Mouse (Mus musculus): ENCODE data around the gene Ccr1l1.

Gene Ccr1l1

DNA sequence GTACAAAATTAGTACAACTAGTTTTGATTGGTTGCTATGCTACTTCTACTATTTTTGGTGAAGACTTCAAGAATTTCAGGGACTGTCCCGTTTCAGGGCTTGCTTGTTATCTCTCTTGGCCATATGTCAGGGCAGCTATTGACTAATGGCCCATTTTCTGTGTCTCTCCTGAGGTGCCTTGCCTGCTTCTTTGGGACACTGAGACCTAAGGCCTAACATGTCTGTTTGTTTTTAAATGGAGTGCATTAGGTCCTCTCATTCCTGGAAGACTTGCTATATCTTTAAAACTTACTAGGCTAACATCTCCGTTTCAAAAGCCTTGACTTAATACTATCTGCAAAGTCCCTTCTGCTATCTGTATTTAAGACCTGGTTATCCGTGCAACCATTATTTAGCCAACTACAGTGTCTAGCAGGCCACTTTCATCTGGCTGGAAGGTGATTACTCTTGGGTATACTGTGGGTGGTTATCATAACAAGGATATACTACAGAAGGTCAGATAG is 20.2 kb downstream of the Ccr1l1 start:
- no peak for DNase-seq

DNA sequence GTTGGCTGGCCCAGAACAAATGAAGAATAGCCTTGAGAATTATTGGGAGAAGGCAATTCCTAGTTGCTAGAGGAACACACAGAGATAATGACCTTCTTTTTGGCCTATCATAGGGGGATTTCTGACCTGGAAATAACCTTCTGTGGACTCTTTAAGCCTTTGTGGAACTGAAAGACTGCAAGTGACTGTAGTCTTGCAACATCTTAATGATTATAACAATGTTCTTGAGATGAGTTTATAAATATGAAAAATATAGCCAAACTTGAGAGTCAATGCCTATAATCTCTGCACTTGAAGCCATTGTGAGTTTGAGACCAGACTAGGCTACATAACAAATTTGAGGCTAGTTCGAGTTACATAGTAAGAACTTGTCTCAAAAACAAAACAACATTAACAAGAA is 21.3 kb downstream of the Ccr1l1 start:
- no peak for DNase-seq

DNA sequence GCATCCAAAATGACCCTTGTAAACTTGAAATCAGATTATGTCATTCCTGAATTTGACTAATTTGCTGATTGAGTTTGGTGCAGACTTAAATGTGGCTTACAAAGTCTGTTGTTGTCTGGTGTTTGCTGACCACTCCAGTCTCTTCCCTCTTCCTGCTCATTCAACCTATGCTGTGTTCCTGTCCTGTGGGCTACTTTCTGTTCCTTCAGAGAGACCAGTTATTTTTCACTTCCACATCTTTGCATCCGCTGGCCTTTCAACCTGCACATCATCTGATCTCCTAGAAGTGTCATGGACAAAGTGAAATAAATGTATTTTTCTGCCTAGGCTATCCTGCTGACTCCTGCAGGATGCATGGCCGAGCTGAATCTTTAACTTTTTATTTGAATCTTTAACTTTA is 24.7 kb downstream of the Ccr1l1 start:
- no peak for DNase-seq

DNA sequence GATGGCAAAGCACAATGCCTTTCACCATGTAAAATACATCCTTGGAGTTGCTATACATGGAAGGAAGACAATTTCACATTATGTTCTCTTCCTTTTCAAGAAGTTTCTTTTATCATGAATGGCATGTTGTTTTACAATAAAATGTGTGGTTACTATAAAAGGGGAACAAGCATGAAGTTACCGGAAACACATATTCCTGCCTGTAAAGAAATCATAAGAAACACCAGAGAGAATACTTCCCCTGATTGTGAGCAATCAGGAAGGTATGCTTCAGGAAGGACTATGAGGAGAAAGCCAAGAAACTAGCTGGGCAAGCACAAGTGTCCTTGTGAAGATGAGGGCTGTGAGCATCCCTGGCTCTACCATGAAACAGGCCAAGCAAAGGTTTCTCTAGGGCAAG is 27.0 kb downstream of the Ccr1l1 start:
- DNase-seq, result no peak

DNA sequence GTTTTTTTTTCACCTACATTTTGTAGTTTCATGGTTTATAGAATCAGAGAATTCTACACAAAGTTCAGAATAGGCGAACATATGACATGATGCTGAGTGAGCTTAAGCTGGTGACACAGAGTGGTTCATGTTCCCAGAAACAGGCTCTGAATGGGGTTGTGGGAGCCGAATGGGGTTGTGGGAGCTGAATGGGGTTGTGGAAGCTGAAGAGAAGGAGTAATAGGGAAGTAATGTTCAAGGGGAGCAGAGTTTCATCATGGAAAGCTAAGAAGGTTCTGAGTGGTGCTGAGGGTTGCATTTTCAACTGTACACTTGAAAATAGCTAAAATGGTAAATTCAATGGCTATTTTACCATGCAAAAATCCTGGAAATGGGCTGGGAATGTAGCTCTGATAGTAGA is 28.8 kb downstream of the Ccr1l1 start:
- no peak for DNase-seq

DNA sequence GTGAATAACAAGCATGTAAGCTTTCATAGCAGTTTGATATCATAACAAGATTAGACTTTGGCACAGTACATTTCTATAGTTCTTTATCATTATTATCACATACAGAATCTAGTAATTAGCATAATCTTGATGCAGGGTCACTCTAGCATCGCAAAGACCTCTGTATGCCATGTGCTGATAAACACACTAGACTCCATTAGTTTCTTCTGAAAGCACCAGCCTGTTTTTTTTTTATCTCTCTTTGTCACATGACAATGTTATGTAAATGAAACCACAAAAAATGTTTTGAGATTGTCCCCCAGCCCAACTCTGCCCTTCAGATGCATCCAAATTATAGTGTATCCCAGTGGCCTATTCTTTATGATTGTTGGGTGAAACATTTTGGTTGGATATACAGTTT is 30.4 kb downstream of the Ccr1l1 start:
- DNase-seq, result no peak

DNA sequence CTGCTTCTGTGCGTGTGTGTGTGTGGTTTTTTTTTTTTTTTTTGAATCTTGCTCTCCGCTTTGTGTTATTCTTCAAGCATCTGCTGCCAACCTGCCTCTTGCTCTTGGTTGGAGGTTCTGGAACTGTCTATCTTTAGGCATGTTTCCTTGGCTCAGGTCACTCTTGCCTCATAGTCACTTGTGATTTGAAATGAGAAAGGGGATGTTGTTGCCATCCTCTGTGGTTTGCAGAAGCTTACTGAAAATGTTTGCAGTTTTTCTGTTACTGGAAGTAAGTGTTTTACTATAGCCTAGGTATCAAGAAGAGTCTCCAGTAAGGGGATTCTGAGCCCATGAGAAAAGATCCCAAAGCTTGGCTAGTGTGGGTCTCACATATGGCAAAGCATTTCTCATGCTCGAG is 36.2 kb downstream of the Ccr1l1 start:
- no peak for DNase-seq

DNA sequence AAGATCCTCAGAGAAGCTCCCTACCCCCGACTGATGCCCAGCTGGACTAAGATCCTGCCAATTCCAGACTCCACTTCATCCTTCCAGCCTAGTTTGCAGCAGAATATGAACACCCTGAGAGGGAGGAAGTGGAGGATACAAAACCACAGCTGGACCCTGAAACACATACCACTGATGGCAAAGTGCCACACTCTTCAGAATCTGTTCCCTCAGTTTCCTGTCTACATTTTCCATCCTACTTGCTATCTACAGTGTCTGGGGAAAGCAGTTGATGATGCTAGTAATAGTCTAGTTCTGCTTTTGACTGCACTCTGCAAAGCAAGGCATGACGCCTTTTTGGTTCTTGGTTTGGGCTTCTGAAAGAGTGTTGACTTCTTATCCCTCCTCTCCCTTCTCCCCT is 36.9 kb downstream of the Ccr1l1 start:
- DNase-seq, result no peak

DNA sequence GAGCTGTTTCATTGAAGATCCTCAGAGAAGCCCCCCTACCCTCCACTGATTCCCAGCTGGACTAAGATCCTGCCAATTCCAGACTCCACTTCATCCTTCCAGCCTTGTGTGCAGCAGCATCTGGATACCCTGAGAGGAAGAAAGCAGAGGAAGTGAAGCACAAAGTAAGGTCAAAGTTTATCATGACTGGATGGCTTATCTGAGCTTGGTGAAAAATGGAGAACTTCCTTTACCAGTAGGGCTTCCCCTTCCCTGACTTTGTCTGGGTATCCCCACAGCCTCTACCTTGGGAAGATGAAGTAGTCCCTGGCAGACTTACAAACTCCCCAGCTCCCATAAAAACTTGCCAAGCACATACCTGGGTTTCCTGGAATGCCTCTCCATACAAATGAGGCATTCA is 37.6 kb downstream of the Ccr1l1 start:
- no peak for DNase-seq

DNA sequence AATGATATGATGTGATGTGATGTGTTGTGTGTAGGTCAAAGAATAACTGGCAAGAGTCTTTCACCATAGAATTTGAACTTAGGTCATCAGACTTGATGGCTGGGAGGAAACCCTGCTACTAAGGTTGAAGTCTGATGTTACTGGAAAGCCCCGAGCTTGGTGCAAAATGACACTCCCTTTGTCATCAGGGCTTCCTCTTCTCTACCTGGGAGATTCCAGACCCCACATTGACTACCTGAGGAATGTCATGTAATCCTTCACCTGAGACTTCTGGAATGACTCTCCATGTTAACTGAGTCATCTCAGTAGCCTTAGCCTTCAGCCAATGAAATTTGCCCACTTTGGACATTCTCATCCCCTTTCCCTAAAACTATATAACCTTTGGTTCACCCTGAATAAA is 38.0 kb downstream of the Ccr1l1 start:
- DNase-seq, result no peak

DNA sequence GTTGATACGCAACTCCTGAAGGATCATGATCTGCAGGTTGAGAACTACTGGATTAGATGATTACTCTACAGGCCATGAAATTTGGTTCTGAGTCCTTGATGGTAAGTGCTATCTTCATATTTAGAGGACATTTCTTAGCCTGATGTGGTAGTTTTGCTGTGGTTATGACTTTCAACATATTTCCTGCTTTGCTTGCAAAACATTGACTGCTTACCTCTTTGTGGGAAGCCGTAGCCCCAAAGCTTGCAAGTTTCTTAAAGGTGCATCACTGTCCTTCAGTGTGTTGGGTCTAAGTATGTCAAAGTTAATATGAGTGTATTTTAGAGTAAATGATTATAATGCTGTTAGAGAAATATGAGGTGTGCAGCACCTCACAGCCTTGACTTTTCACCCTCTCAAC is 40.2 kb downstream of the Ccr1l1 start:
- no peak for DNase-seq

DNA sequence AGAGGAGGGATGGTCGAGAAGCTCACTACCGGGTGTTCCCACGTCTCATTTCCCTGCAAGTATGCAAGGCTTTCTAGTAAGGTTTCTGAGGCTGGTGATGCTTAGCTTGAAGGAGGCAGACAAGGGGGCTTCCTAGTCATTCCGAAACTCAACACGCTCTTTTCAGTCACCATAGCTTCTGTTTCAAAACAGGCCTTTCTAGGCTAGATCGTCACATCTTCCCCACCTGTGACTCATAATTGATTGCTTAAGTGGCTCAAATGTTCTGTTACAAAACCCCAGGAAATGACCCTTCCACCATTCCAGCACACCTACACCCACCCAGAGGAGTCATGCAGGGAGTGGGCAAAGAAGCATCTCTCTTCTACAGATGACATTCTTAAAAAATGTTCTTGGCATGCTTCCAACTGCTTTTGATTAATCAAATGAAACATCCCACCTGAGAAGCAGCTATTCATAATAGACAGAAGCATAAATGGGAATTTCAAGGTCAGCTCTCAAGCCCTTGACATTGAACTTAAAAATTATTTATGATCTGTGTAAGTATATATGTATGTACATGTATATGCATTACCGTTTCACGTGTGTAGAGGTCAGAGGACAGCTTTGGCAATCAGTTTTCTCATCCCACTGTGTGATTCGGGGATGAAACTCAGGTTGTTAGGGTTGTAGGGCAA is 41.5 kb downstream of the Ccr1l1 start:
- DNase-seq, result no peak

DNA sequence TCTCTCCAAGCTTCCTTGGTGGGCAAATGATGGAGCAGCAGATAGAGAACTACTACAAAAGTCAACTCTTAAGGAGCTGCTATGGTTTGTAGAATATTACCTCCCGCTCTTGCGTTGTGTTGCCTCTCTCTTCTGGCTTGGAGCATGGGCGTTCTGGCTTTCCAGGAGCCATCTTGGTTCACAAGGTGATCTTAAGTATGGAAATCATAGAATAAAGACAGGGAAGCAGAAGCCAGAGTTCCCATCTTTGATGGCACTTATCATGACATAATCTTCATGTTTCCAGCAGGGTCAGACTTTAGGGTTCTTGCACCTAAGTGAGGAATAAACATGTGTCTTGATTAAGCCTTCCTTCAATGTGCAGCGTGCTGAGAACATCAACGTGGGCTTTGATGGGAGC is 42.4 kb downstream of the Ccr1l1 start:
- DNase-seq, result no peak

DNA sequence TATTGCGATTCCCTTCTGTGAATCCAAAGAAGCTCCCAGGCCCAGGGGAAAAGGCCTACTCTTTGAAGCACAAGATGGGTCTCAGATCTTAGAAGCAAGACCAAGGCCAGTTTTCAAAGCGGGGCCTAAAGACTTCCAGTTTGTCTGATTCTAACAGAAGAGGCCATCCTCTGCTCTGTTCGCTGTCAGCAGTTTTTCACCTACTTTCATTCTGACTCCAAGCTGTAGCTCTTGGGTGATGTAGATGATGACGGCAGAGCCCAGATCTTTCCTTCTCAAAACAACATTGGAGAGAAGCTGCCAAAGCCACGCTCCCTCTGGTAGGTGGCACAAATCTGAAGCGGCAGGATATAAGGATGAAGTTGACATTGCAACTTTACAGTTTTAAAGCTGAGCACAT is 42.9 kb downstream of the Ccr1l1 start:
- no peak for DNase-seq

DNA sequence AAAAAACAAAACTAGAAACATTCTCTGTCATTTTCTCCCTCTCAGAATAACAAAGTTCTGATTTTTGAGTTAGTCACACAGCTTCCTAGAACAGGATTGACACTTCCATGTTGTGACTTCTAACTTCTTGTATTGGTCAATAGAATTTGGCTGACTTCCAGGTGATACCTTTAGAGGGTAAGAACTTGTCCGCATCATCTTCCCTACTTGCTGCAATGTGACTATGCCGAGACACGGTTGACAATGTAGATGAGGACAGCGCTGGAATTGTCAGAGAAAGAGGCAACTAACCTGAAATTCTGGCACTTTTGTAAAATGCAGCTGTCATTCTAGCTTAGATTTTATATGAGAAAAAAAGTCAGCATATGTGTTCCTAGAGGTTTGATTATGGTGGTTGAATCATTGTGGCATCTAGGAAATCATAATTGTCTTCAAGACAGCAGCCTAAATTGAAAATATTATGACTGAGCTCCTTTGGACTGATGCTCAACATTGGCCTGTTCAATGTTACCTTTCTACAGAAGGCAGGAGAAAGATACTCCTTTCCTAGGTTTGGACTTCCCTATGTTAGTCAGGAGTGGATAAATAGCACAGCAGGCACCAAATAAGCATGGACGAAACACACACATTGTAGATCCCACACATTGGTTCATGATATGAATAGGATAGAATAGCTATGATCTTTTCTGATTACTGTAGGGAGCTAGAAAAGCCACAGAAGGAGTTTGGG is 44.3 kb downstream of the Ccr1l1 start:
- DNase-seq, result no peak

DNA sequence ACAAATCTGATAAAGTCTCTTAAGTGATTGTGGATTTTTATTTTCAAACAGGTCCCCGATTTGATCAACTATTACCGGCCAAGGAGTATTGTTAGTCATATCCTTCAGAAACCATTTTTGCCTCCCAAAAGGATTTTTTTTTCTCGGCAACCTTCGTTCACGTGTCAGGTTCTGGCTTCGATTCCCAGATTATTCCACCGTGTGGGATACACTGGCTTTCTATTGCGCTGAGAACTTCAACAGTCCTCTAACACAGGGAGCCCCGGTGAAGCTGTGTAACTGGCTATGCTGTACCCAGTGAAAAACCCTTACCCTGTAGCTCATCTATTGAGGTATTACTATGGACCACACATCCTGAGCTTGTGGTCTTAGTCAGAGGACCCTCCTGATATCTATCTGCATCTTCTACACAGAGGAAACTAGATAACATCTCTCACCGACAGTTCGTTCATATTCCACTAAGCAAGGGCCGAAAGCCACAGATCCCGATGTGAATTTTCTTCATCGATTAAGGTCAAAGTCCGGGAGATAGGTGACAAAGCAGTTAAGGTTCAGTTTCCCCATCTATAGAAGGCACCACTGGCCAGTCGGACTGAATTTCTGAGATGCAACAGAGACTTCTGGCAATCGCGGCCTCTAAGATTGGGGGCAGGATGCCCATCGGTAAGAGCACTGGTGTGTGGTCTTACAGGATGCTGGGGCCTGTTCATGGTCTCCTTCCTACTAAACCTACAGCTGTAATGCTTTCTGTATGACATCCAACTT is 45.1 kb downstream of the Ccr1l1 start:
- no peak for DNase-seq

DNA sequence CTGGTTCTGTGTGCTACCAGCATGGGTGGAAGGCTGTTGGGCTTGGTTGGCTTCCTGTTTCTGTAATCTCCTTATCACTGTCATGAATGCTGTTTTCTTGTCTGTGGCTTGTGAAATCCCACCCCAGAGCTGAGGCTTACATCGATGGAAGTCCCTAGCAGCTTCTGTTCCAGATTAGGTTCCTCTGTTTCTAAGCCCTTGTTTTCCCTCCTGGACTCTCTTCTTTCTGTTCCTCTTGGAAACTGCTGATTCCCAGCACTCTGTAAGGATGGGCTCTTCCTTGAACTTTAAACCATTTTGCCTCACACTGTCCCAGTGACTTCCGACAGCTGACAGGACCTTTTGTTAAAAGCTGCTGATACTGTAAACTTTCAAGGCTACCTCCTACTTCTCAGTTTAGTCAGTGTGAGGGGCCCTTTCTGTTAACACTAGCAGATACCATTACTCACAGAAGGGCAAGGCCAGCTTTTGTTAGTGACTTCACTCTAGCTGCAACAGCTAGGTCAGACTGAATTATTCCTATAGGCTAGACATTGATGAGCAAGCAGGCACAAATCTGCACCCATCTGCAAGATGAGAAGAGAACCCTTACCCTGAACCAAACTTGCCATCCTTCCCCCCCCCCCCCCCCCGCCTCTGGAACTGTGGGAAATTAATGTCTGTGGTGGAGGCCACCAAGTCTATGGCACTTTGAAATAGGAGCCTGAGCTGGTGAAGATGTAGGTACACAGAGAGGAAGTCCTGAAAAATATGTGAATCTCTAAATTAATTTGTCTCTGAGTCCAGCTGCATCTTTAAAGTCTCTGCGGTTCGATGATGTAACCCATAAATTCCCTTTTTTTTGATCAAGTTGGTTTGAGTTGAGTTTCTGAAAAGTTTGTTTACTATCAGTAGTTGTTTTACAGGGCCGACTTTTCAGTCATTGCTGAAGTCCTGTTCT is 46.2 kb downstream of the Ccr1l1 start:
- DNase-seq, result no peak

DNA sequence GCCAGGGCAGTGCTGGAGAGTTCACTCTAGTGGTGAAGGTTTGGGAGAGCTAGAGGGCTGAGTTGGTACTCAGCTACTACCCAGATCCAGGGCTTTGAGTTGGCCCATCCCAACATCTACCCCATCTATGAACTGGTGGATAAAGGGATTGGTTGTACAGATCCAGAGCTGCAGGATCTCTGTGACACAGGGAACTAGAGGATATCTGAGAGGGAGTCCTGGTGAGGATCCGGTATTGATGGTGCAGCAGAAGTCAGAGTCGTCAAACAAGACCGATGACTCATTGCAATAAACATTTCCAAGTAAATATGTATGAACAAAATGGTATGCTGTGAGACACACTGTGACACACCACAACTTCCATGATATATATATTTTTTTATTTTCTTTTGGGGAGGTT is 47.3 kb downstream of the Ccr1l1 start:
- no peak for DNase-seq

DNA sequence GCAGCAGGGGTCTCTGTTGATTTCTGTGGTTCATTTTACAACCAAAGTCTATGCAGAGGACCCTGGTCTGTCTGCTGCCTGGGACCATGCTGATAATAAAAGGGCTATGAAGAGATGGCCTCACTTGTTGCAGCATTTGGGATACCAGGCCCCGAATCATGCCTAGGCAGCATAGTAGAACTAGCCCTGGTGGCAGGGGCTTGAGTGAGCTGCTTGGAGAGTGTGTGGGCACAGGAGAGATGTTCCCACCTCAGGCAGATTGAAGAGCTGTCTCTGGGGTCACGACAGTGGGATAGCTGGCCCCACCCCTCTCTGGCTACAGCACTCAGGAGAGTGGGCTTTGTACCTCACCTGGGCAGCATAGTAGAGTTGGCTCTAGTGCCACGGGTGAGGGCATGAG is 47.7 kb downstream of the Ccr1l1 start:
- no peak for DNase-seq

DNA sequence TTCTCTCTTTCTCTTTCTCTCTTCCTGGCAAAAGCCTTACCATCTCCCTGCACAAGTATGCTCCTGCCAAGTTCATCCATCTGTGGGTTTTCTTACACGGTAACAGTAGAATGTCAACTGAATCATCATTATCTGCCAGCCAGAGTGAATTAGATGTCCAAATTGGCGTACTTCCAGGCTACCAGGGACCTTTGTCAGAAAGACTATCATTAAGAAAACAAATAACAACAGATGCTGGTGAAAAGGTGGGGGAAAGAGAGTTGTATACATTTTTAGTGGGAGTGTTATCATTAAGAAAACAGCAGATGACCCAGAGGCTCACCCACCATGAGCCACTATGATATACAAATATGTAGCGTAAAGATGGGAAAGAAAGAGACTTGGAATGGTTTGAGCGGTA is 48.3 kb downstream of the Ccr1l1 start:
- no peak for DNase-seq

DNA sequence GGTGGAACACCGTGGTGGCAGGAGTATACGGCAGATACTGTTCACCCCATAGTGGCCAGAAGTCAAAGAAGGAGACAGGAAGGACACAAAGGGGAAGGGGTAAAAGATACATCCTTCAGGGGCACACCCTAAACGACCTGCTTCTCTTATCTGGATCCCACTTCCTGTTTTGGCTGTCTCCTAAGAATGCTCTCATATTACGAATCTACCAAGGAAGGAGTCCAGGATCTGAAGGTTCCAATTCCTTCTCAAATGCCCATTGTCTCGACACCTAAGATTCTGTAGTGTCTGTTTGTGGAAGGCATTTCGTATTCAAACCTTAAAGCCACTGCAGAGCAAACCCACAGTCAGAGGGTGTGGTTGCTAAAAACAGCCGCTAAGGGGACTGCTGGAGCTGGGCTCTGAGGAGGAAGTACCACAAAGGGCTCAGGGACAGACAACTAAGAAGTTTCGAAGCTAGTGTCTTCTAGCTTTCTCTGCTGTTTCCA is 49.4 kb downstream of the Ccr1l1 start:
- DNase-seq, result no peak

DNA sequence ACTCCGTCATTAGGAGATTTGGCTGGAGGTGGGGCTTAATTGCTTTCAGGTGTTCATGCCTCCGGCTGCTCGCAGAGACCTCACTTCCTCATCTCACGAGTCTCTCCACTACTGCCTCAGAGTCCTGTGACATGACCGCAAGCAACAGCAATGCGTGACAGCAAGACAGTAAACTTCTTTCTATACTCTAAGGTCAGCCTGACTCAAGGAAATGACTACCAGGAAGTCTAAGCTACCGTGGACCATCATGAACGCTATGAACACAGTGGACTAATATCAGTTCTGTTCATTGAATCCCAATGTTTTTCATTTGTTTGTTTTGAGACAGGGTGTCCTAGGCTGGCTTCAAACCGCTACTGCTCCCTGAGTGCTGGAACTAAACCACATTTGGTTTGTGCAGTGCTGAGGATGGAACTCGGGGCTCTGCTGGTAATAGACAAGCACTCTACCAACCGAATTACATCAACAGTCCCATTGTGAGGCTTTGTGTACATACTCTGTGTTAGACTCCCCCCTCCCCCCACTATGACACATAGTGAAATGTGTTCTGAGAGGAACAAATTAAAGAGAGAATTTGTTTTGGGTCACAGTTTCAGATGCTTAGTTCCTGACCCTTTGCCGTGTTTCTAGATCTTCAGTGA is 50.0 kb downstream of the Ccr1l1 start:
- DNase-seq, result no peak

Measured in cerebellum, adult 11-12 months (tissue).